Mouse (Mus musculus): ENCODE measurements around the gene Cadm2. TPM values are rescaled to one million over a fixed set of nuclear protein-coding genes. Genes with fewer than 3 reads are reported as not detected.

Cadm2 gene
- polyA plus RNA-seq, 1 experiment from 2014 or later: 3.5 TPM

DNA sequence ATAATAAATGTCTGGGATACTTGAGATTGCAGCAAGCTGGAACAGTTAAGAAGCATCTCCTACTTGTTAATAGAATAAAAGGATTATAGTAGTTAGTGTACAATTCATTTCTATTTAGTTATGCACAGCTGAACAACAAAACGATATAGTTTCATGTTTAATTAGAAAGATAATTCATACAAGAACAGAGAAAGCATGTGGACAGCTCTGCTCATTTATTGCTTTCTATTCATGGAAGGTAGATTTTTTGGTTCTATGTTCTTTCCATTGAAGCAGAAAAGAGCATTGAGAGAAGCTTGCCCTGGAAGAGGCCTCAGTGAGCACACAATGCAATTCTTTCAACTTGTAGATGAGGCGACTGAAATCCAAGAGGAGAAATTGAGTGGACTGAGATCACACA is 623.2 kb downstream of the Cadm2 start:
- Histone ChIP-seq H3K27me3 (no peaks in the 10 kb centered on the region), H3K9ac (no peak overlapping the region), H3K9me3 (no peaks in the 10 kb centered on the region), H3K4me3 (no peak overlapping the region), H3K36me3 (no peaks in the 10 kb centered on the region), H3K4me1 (no peaks in the 10 kb centered on the region), H3K27ac (no peak overlapping the region), H3K4me2 (replicated peaks) (no peak overlapping the region)
- WGBS: 82% methylated on average over 2 of the region's 2 CpGs
- no peak for ATAC-seq (ENCODE audit: insufficient number of reproducible peaks, insufficient read depth, low FRiP score, low TSS enrichment)

DNA sequence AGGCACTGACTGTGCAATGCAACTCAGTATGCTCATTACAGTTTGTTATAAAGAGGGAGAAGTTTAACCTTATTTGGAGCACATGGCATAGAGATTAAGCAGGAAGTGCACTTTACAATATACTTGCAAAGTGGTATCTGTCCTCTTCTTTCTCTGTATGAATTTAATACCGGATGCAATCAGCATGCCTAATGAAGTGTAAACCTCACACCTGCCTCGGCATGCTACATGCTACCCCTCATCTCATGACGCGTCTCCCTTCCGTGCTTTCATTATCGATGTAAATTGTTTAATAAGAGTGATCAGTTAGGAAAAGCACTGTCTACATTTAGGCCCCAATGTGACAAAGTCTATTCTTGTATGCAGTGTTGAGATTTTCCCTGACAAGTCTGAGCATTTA is 633.0 kb downstream of the Cadm2 start:
- H3K9me3 ChIP-seq: no peaks in the 10 kb centered on the region
- no peak overlapping the region for H3K9ac ChIP-seq
- H3K4me3 ChIP-seq: no peak overlapping the region
- no peaks in the 10 kb centered on the region for H3K36me3 ChIP-seq
- 92% methylated on average over 6 of the region's 6 CpGs for WGBS
- H3K27me3 ChIP-seq: no peaks in the 10 kb centered on the region
- no peak overlapping the region for H3K4me2 ChIP-seq (replicated peaks)
- no peak for ATAC-seq (ENCODE audit: insufficient number of reproducible peaks, insufficient read depth, low FRiP score, low TSS enrichment)
- no peak overlapping the region for H3K27ac ChIP-seq
- no peaks in the 10 kb centered on the region for H3K4me1 ChIP-seq

DNA sequence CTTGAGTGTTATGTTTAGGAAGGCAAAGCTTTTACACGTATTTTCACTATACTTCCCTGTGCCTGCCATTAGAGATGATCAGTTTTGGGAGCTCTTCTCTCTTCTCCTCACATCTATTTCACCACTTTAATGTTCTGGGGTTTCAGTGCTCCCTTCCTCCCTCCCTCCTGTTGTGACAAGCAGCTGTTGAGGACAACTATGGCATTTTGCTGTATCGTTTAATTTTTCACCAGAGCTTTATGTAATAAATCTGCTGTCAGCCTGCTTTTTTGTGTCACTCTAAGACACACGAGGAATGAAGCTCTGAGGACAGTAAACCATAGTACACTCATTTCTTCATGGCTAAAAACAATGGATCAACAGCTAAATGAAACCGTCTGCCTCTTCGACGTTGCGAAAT is 633.8 kb downstream of the Cadm2 start:
- Histone ChIP-seq H3K4me1 (no peaks in the 10 kb centered on the region), H3K27ac (no peak overlapping the region)

DNA sequence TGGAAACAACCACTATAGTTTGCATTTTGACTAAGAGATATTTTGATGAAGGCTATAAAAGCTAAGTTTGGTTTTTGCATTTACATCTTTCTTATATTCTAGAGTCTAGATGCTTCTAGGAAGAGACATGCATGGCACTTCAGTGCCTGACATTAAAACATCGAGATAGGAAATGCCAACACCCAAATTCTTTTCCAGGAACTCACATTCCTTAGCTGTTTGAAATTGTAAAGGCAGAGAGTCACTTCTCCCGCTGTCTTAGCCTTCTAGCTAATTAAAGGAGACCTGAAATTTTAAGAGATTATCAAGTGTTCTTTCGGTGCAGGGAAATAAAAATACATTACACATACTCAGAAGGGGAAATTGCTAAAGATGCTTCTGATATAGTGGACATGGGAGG is 649.8 kb downstream of the Cadm2 start:
- ATAC-seq (ENCODE audit: insufficient number of reproducible peaks, insufficient read depth, low FRiP score, low TSS enrichment): no peak
- Histone ChIP-seq H3K4me3 (no peak overlapping the region), H3K9ac (no peak overlapping the region), H3K9me3 (no peaks in the 10 kb centered on the region), H3K4me2 (replicated peaks) (no peak overlapping the region), H3K4me1 (no peaks in the 10 kb centered on the region), H3K27ac (no peak overlapping the region), H3K27me3 (no peaks in the 10 kb centered on the region), H3K36me3 (no peaks in the 10 kb centered on the region)
- 57% methylated on average over 3 of the region's 3 CpGs for WGBS

More for the DNA sequence above, 633.8 kb downstream of the Cadm2 start:
- Histone ChIP-seq H3K4me3 (no peak overlapping the region), H3K36me3 (no peaks in the 10 kb centered on the region), H3K9ac (no peak overlapping the region), H3K9me3 (no peaks in the 10 kb centered on the region), H3K27me3 (no peaks in the 10 kb centered on the region), H3K4me2 (replicated peaks) (no peak overlapping the region)
- no peak for ATAC-seq (ENCODE audit: insufficient number of reproducible peaks, insufficient read depth, low FRiP score, low TSS enrichment)
- WGBS: 85% methylated on average over 7 of the region's 7 CpGs

DNA sequence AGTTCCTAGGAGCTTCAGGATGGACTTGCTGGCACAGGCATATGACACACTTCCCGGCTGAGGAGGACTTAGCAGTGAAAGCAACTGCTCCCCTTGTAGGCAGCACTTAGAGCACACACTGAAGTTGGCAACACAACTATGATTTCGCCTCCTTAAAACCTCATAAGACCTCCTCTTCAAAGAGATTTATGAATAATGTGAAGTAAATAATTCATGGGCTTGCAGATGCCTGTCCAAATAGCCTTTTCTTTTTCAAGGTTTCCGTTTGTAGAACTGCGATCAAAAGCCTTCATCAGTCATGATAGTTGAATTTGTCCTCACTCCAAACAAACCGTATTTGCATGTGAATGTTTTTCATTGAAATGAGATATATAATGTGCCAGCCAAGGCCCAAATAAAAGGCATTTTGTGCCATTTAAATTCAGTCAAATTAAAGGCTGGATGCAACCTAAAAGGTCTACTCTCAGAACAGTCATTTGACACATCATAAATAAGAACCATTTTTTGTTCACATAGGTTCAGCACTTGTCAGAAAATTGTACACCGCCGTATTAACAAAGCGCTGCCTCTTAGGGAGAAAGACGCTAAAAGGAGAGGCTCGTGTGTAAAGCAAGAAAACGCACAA is 651.1 kb downstream of the Cadm2 start:
- Histone ChIP-seq H3K36me3 (no peaks in the 10 kb centered on the region), H3K27ac (no peak overlapping the region), H3K4me3 (no peak overlapping the region), H3K4me2 (replicated peaks) (no peak overlapping the region), H3K27me3 (no peaks in the 10 kb centered on the region), H3K9me3 (no peaks in the 10 kb centered on the region), H3K9ac (no peak overlapping the region), H3K4me1 (no peaks in the 10 kb centered on the region)
- 80% methylated on average over 11 of the region's 11 CpGs for WGBS
- no peak for ATAC-seq (ENCODE audit: insufficient number of reproducible peaks, insufficient read depth, low FRiP score, low TSS enrichment)

DNA sequence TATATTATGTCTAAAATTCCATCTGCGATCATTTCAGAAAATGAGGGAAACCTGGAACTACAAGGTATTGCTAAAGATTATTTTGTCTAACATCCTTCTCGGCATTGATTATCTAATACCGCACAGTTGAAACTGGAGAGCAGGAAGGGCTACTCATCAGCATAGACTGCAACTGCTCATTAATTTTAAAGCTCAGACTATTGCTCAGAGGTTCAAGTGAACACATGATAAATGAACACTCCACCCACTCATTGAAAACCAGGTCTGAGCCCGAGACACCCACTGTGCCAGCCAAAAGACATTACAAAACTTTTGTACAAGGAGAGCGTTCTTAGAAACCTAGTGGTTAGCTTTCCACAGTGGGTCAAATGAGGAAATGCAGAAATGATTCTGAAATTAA is 652.4 kb downstream of the Cadm2 start:
- Histone ChIP-seq H3K27ac (no peak overlapping the region), H3K9ac (no peak overlapping the region), H3K36me3 (no peaks in the 10 kb centered on the region), H3K4me2 (replicated peaks) (no peak overlapping the region), H3K4me3 (no peak overlapping the region), H3K27me3 (no peaks in the 10 kb centered on the region), H3K4me1 (no peaks in the 10 kb centered on the region), H3K9me3 (no peaks in the 10 kb centered on the region)
- WGBS: 80% methylated on average over 5 of the region's 5 CpGs
- no peak for ATAC-seq (ENCODE audit: insufficient number of reproducible peaks, insufficient read depth, low FRiP score, low TSS enrichment)

DNA sequence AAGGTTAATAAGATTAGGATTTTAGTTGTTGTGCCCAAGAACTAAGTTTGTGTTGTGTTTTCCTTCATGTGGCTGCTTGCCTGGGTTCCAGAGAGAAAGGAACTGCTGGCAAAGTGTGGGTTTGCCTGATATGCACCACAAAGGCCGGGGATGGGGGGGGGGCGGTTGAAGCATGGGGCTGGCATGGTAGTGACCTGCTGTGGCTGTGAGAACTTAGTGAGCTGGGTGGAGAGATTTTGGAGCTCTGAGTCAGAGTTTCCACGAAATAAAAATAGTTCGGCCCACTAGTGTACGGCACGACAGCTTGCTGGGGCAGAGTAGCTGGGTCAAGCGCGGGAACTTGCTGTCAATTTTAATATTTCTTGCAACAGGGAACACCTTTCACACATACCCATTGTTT is 653.0 kb downstream of the Cadm2 start:
- Histone ChIP-seq H3K27me3 (no peaks in the 10 kb centered on the region), H3K9ac (no peak overlapping the region), H3K27ac (no peak overlapping the region), H3K36me3 (no peaks in the 10 kb centered on the region), H3K4me2 (replicated peaks) (no peak overlapping the region), H3K4me3 (no peak overlapping the region), H3K4me1 (no peaks in the 10 kb centered on the region), H3K9me3 (no peaks in the 10 kb centered on the region)
- WGBS: 78% methylated on average over 8 of the region's 8 CpGs
- ATAC-seq (ENCODE audit: insufficient number of reproducible peaks, insufficient read depth, low FRiP score, low TSS enrichment): no peak

DNA sequence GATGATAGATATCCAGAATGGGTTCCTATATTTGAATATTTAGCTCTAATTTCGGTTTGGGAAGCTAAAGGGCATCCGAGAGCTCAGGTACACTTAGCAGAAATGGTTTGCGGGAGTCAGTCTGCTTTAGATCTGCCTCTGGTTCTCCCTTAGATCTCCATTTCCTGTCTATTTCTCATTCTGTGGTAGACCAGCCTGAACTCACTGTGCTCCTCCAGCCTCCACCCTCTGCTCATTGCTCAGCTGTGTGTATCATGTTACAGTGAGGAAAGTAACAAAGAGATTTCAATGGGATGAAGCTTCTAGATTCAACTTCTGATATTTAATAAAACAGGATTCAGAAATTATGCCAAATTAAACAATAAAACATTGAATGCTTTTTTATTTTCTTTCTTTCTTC is 661.6 kb downstream of the Cadm2 start:
- Histone ChIP-seq H3K27me3 (no peaks in the 10 kb centered on the region), H3K4me1 (no peaks in the 10 kb centered on the region), H3K9ac (no peak overlapping the region), H3K36me3 (no peaks in the 10 kb centered on the region), H3K27ac (no peak overlapping the region), H3K4me3 (no peak overlapping the region), H3K9me3 (no peaks in the 10 kb centered on the region), H3K4me2 (replicated peaks) (no peak overlapping the region)
- 42% methylated on average over 3 of the region's 3 CpGs for WGBS
- no peak for ATAC-seq (ENCODE audit: insufficient number of reproducible peaks, insufficient read depth, low FRiP score, low TSS enrichment)

DNA sequence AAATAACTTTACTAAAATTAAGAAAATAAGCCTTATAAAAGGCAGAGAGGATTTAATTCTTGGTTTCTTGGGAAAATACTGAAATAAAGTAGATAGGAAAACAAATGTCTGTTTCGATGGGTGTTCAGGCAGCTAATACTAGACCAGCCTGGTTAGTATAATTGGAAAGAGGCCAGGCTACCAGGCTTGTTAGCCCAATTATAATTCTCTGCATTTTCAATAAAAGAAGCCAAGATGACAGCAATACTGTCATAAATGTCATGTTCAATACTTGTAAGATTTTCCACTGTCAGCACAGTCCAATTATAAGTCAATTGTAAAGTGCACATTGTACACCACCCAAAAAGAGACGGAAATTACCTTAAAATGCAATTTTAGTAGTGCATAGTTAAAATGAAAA is 664.8 kb downstream of the Cadm2 start:
- 81% methylated on average over 2 of the region's 2 CpGs for WGBS
- no peak overlapping the region for H3K4me3 ChIP-seq
- H3K27ac ChIP-seq: no peak overlapping the region
- H3K9me3 ChIP-seq: no peaks in the 10 kb centered on the region
- H3K4me1 ChIP-seq: no peaks in the 10 kb centered on the region
- H3K36me3 ChIP-seq: no peaks in the 10 kb centered on the region
- H3K9ac ChIP-seq: no peak overlapping the region
- H3K27me3 ChIP-seq: no peaks in the 10 kb centered on the region
- no peak for ATAC-seq (ENCODE audit: insufficient number of reproducible peaks, insufficient read depth, low FRiP score, low TSS enrichment)
- H3K4me2 ChIP-seq (replicated peaks): no peak overlapping the region

DNA sequence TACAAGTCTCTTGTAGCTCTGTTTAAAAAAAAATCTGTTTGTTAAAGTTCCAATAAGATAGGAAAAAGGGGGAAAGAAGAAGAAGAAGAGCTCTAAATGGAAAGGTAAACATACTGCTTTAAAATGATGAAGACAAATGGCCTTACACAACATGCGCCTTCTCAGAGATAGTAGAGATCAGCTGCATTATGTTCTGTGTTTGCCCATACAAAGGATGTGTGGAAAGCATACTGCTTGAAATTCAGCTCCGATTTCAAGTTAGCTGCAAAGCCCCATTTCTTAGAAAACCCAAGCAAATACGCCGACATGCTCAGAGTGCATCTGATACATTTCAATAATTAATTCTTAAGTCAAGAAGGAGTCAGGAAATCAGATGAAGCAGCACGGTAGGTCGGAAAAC is 684.4 kb downstream of the Cadm2 start:
- no peak overlapping the region for H3K4me2 ChIP-seq (replicated peaks)
- no peak overlapping the region for H3K4me3 ChIP-seq
- no peak for ATAC-seq (ENCODE audit: insufficient number of reproducible peaks, insufficient read depth, low FRiP score, low TSS enrichment)
- no peaks in the 10 kb centered on the region for H3K4me1 ChIP-seq
- H3K9ac ChIP-seq: no peak overlapping the region
- whole genome bisulfite sequencing: 74% methylated on average over 6 of the region's 6 CpGs
- no peaks in the 10 kb centered on the region for H3K36me3 ChIP-seq
- no peaks in the 10 kb centered on the region for H3K9me3 ChIP-seq
- H3K27ac ChIP-seq: no peak overlapping the region
- H3K27me3 ChIP-seq: no peaks in the 10 kb centered on the region

DNA sequence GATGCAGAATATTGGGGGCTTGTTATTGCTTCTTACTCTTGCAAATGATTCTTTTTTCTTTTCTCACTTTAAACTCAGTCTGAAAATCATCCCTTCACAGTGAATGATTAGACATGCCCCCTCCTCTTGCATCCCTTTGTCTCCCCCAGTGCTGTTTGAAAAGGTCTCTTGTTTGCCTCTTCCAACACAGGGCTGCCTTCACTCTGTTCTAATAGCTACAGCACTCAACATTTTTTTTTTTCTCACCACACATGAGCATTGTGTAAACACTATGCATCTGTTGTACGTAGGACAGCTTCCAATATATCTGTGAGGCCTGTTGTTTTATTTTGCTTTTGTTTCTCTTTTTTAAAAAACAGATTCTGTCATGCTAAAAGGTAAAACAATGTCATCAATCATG is 695.2 kb downstream of the Cadm2 start:
- Histone ChIP-seq H3K9me3 (no peaks in the 10 kb centered on the region), H3K4me1 (no peaks in the 10 kb centered on the region), H3K27ac (no peak overlapping the region), H3K27me3 (no peaks in the 10 kb centered on the region), H3K36me3 (no peaks in the 10 kb centered on the region), H3K4me2 (replicated peaks) (no peak overlapping the region), H3K9ac (no peak overlapping the region), H3K4me3 (no peak overlapping the region)
- ATAC-seq (ENCODE audit: insufficient number of reproducible peaks, insufficient read depth, low FRiP score, low TSS enrichment): no peak
- 35% methylated on average over 1 of the region's 1 CpGs for WGBS

DNA sequence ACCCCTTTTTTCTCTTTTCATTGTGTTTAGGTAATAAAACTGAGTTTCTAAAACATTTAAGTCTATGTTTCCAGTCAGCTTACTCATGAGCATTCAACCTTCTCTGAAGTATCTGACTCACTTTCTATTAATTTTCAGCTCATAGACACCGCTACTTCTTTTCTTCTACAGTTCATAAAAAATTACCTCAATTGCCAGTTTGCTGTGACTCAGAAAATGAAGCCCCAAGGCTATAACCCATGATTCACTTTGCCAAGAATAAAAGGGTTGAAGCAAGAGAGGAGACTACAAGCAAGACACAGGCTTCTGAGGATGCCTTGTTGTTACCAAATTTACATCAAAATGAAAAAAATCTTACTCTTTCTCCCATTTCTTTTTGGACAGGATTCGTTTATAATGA is 698.0 kb downstream of the Cadm2 start:
- Histone ChIP-seq H3K36me3 (no peaks in the 10 kb centered on the region), H3K9me3 (no peaks in the 10 kb centered on the region), H3K9ac (no peak overlapping the region), H3K4me3 (no peak overlapping the region), H3K4me1 (no peaks in the 10 kb centered on the region), H3K27me3 (no peaks in the 10 kb centered on the region), H3K4me2 (replicated peaks) (no peak overlapping the region), H3K27ac (no peak overlapping the region)
- 79% methylated on average over 2 of the region's 2 CpGs for WGBS
- no peak for ATAC-seq (ENCODE audit: insufficient number of reproducible peaks, insufficient read depth, low FRiP score, low TSS enrichment)

DNA sequence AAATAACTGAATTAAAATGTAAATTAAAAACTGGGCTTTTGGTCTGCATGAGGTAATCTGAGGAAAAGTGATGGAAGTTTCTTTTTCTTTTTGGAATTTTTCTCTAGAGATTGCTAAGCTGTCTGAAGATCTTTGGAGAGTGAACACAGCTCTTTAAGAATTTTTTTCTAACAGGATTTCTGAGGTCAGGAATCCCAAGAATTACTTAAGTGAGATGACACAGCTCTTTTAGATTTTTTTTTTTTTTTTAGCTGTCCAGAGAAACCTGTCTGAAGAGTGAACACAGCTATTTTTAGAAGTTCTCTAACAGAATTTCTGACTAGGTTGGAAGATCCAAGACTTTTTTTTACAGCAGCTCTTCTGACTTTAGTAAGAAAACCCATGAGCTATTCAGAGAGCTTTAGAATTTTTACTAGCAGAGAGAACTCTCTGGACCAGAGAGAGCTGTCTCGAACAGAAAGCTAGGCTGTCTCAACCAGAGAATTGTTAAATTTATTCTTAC is 699.2 kb downstream of the Cadm2 start:
- no peak for ATAC-seq (ENCODE audit: insufficient number of reproducible peaks, insufficient read depth, low FRiP score, low TSS enrichment)
- Histone ChIP-seq H3K27me3 (no peaks in the 10 kb centered on the region), H3K9ac (no peak overlapping the region), H3K9me3 (no peaks in the 10 kb centered on the region), H3K4me2 (replicated peaks) (no peak overlapping the region), H3K4me1 (no peaks in the 10 kb centered on the region), H3K4me3 (no peak overlapping the region), H3K27ac (no peak overlapping the region), H3K36me3 (no peaks in the 10 kb centered on the region)
- WGBS: 81% methylated on average over 1 of the region's 1 CpGs

Data from embryonic facial prominence, embryonic 12.5 days (tissue).